Mouse (Mus musculus): ENCODE measurements around the gene Tardbp. TPM values are rescaled to one million over a fixed set of nuclear protein-coding genes. Genes with fewer than 3 reads are reported as not detected.

The Tardbp gene
- total RNA-seq, 1 experiment, result 259 TPM

DNA sequence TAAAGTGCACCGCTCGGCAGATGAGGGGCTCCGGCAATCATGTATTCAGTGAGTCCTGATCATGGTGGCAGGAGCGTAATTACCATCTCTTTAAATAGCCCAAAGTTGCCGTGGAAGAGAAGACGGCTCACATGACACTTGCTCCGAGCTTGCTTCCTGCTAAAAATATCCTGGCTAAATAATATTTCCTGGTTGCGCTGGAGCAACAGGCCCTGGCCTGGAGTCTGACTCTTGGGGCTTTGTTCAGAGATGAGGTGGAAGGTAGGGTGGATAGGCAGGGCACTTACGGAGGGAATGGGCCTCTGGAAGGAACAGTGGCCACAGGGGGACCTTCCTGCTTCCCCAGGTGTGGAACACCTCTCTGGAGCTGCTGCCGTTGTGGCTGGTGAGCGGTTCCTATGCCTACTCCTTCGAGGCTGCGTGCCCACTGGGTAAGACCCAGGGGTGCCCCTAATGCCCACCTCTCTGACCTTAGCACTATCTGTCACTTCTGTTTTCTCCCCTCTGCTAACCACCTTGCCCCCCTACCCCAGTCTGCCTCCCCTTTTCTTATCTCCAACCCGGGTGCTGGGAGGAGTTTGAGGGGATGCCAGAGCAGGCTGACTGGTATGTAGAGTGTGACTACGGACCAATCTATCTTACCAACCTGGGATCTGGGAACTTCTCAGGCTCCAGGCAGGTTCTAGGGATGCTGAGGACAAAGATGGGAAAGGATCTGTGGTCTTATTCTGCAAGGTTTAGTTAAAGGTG, 40.4 kb upstream of the Tardbp start:
- Histone ChIP-seq H3K9ac (ENCODE audit: insufficient read depth, low read depth, low read length, poor library complexity, severe bottlenecking) (no peak overlapping the region), H3K9me3 (ENCODE audit: control insufficient read depth, insufficient read depth, low read depth, low read length) (no peaks in the 10 kb centered on the region), H3K4me3 (ENCODE audit: insufficient read depth in 1 of 2, low read depth in 1 of 2, low read length in 2 of 2, poor library complexity in 1 of 2, severe bottlenecking in 1 of 2) (no peak overlapping the region), H3K36me3 (ENCODE audit: control insufficient read depth, insufficient read depth, low read length, poor library complexity, severe bottlenecking) (no peaks in the 10 kb centered on the region), H3K27ac (ENCODE audit: insufficient read depth, low read depth, low read length, poor library complexity, severe bottlenecking) (no peak overlapping the region), H3K4me1 (ENCODE audit: control insufficient read depth in 2 of 2, insufficient read depth in 2 of 2, low read length in 2 of 2, poor library complexity in 1 of 2) (peaks cover 0 to 4% of the 10 kb centered on the region in 2 experiments; a peak in 1 of 4 replicates)
- no peak for DNase-seq (ENCODE audit: low read depth, low spot score)
- in situ Hi-C loops (cut with MboI; ENCODE audit: low sequenced_read_pairs in 2 of 2, unreplicated experiment in 2 of 2), result no loop called here
- no peak for TF ChIP-seq CHD2 (IDR thresholded peaks at IDR 0.05; ENCODE audit: low read depth, low read length)
- TF ChIP-seq HCFC1 (IDR thresholded peaks at IDR 0.05; ENCODE audit: borderline replicate concordance, insufficient read depth, low read length), result no peak
- no peak for TF ChIP-seq ZC3H11A (IDR thresholded peaks at IDR 0.05; ENCODE audit: borderline replicate concordance, low read depth, low read length)
- TF ChIP-seq ZNF384 (IDR thresholded peaks at IDR 0.05; ENCODE audit: low read depth, low read length), result no peak
- TF ChIP-seq MAFK (IDR thresholded peaks at IDR 0.05; ENCODE audit: insufficient read depth, low read depth, low read length), result no peak

DNA sequence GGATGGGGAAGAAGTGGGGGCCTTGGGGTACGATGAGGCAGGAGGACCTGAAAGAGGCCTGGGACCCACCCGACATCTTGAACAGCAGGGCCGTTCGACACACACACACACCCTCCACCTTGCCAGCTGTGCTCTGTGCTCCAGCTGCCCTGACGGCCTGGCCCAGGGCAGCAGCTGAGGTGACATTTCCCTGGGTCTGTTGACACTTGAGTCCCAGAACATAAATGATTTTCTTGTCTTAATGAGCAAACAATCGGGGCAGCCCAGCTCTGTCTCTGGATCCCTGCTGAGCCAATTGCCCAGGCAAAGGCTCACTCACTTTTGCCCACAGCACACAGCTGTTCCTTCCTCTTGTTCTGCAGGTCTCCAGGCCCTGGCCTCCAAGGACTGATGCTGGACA, 37.2 kb upstream of the Tardbp start:
- DNase-seq (ENCODE audit: low read depth, low spot score), result no peak
- no peaks in the 10 kb centered on the region for H3K9me3 ChIP-seq (ENCODE audit: control insufficient read depth, insufficient read depth, low read depth, low read length)
- in situ Hi-C loops (cut with MboI; ENCODE audit: low sequenced_read_pairs in 2 of 2, unreplicated experiment in 2 of 2), result no loop called here

DNA sequence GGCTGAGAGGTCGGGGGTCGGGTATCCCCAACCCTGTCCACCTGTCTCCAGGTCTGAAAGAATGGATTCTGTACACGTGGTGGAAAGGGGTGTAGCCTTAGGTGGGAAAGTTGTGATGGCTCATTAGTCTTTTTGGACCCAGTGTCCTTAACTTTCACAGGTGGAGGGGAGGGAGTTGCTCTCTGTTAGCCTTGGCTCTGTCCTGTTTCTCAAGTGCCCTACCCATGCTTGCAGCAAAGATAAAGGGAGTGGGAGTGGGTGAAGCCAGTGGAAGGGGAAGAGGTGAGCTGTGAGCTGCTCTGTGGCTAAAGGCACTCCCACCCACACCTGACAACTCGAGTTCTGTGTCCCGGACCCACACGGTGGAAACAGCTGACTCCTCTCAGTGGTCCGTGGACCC, 36.5 kb upstream of the Tardbp start:
- TF ChIP-seq MAFK (IDR thresholded peaks at IDR 0.05; ENCODE audit: insufficient read depth, low read depth, low read length), result no peak
- no peak for TF ChIP-seq HCFC1 (IDR thresholded peaks at IDR 0.05; ENCODE audit: borderline replicate concordance, insufficient read depth, low read length)
- no peak for TF ChIP-seq ZNF384 (IDR thresholded peaks at IDR 0.05; ENCODE audit: low read depth, low read length)
- no peak for TF ChIP-seq ZC3H11A (IDR thresholded peaks at IDR 0.05; ENCODE audit: borderline replicate concordance, low read depth, low read length)
- no peak for TF ChIP-seq CHD2 (IDR thresholded peaks at IDR 0.05; ENCODE audit: low read depth, low read length)
- no peak overlapping the region for H3K9ac ChIP-seq (ENCODE audit: insufficient read depth, low read depth, low read length, poor library complexity, severe bottlenecking)
- H3K27ac ChIP-seq (ENCODE audit: insufficient read depth, low read depth, low read length, poor library complexity, severe bottlenecking), result no peak overlapping the region
- H3K9me3 ChIP-seq (ENCODE audit: control insufficient read depth, insufficient read depth, low read depth, low read length), result no peaks in the 10 kb centered on the region
- peaks cover 0 to 8% of the 10 kb centered on the region in 2 experiments; a peak in 1 of 4 replicates for H3K4me1 ChIP-seq (ENCODE audit: control insufficient read depth in 2 of 2, insufficient read depth in 2 of 2, low read length in 2 of 2, poor library complexity in 1 of 2)
- DNase-seq (ENCODE audit: low read depth, low spot score), result no peak
- H3K36me3 ChIP-seq (ENCODE audit: control insufficient read depth, insufficient read depth, low read length, poor library complexity, severe bottlenecking), result no peaks in the 10 kb centered on the region
- no peak overlapping the region for H3K4me3 ChIP-seq (ENCODE audit: insufficient read depth in 1 of 2, low read depth in 1 of 2, low read length in 2 of 2, poor library complexity in 1 of 2, severe bottlenecking in 1 of 2)
- in situ Hi-C loops (cut with MboI; ENCODE audit: low sequenced_read_pairs in 2 of 2, unreplicated experiment in 2 of 2), result no loop called here

More for the DNA sequence above, 37.2 kb upstream of the Tardbp start:
- no peak for TF ChIP-seq CHD2 (IDR thresholded peaks at IDR 0.05; ENCODE audit: low read depth, low read length)
- no peak for TF ChIP-seq HCFC1 (IDR thresholded peaks at IDR 0.05; ENCODE audit: borderline replicate concordance, insufficient read depth, low read length)
- TF ChIP-seq ZC3H11A (IDR thresholded peaks at IDR 0.05; ENCODE audit: borderline replicate concordance, low read depth, low read length), result no peak
- no peak for TF ChIP-seq MAFK (IDR thresholded peaks at IDR 0.05; ENCODE audit: insufficient read depth, low read depth, low read length)
- no peak for TF ChIP-seq ZNF384 (IDR thresholded peaks at IDR 0.05; ENCODE audit: low read depth, low read length)
- H3K4me1 ChIP-seq (ENCODE audit: control insufficient read depth in 2 of 2, insufficient read depth in 2 of 2, low read length in 2 of 2, poor library complexity in 1 of 2), result peaks cover 0 to 8% of the 10 kb centered on the region in 2 experiments; a peak in 1 of 4 replicates
- no peak overlapping the region for H3K27ac ChIP-seq (ENCODE audit: insufficient read depth, low read depth, low read length, poor library complexity, severe bottlenecking)
- no peaks in the 10 kb centered on the region for H3K36me3 ChIP-seq (ENCODE audit: control insufficient read depth, insufficient read depth, low read length, poor library complexity, severe bottlenecking)
- no peak overlapping the region for H3K9ac ChIP-seq (ENCODE audit: insufficient read depth, low read depth, low read length, poor library complexity, severe bottlenecking)
- H3K4me3 ChIP-seq (ENCODE audit: insufficient read depth in 1 of 2, low read depth in 1 of 2, low read length in 2 of 2, poor library complexity in 1 of 2, severe bottlenecking in 1 of 2), result no peak overlapping the region

DNA sequence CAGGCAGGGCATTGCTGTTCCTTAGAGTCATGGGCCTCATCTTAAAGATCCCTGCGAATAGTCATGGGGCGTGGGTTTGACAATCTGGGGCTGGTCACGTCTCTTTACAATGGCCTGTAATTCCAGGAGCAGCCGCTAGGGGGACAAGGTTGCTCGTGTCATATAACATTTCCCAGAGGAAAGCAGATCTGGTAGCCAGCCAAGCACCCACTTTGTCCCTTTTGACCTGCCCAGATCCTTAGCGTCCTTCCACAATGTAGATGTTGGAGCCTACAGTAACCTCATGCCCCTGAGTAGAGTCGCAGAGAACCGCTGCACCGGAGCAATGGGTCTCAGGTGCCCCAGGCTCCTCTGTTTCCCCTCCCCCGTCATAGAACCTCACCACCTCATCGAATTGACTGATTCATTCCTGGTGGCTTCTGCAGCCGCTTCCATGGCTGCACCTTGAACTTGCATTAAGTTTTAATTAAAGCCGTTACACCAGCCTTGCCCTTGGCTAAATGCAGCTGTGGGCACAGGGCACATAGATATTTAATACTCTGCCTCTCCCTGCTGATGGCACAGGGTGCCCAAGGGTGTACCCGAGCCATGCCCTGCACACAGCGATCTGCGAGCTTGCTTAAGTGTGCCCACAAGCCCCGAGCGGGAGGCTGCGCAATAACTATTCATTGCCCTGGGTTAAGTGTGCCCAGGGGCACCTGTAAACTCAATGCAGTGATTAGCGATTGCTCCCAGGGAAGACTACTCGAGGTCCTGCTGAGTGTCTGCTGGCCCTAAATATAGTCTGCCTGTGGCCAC, 35.5 kb upstream of the Tardbp start:
- Histone ChIP-seq H3K27ac (ENCODE audit: insufficient read depth, low read depth, low read length, poor library complexity, severe bottlenecking) (no peak overlapping the region), H3K36me3 (ENCODE audit: control insufficient read depth, insufficient read depth, low read length, poor library complexity, severe bottlenecking) (no peaks in the 10 kb centered on the region), H3K4me1 (ENCODE audit: control insufficient read depth in 2 of 2, insufficient read depth in 2 of 2, low read length in 2 of 2, poor library complexity in 1 of 2) (peaks cover 0 to 8% of the 10 kb centered on the region in 2 experiments; a peak in 1 of 4 replicates), H3K9me3 (ENCODE audit: control insufficient read depth, insufficient read depth, low read depth, low read length) (no peaks in the 10 kb centered on the region), H3K4me3 (ENCODE audit: insufficient read depth in 1 of 2, low read depth in 1 of 2, low read length in 2 of 2, poor library complexity in 1 of 2, severe bottlenecking in 1 of 2) (no peak overlapping the region; a peak in 1 of 4 replicates), H3K9ac (ENCODE audit: insufficient read depth, low read depth, low read length, poor library complexity, severe bottlenecking) (peak overlapping the region; percentile 45; the same call in 1 of the 2 replicates)
- no peak for TF ChIP-seq ZNF384 (IDR thresholded peaks at IDR 0.05; ENCODE audit: low read depth, low read length)
- TF ChIP-seq CHD2 (IDR thresholded peaks at IDR 0.05; ENCODE audit: low read depth, low read length), result no peak
- no peak for TF ChIP-seq ZC3H11A (IDR thresholded peaks at IDR 0.05; ENCODE audit: borderline replicate concordance, low read depth, low read length)
- no peak for TF ChIP-seq HCFC1 (IDR thresholded peaks at IDR 0.05; ENCODE audit: borderline replicate concordance, insufficient read depth, low read length)
- no peak for TF ChIP-seq MAFK (IDR thresholded peaks at IDR 0.05; ENCODE audit: insufficient read depth, low read depth, low read length)
- peak; percentile 75 for DNase-seq (ENCODE audit: low read depth, low spot score)
- in situ Hi-C loops (cut with MboI; ENCODE audit: low sequenced_read_pairs in 2 of 2, unreplicated experiment in 2 of 2), result no loop called here

Data from ES-E14 (cell line).